Mouse (Mus musculus): ENCODE data around the gene Aacs. TPM values are rescaled to one million over a fixed set of nuclear protein-coding genes. Genes with fewer than 3 reads are reported as not detected.

The Aacs gene
- total and polyA plus RNA-seq, 3 experiments = 32.8 to 79.5 TPM; not detected in 1

DNA sequence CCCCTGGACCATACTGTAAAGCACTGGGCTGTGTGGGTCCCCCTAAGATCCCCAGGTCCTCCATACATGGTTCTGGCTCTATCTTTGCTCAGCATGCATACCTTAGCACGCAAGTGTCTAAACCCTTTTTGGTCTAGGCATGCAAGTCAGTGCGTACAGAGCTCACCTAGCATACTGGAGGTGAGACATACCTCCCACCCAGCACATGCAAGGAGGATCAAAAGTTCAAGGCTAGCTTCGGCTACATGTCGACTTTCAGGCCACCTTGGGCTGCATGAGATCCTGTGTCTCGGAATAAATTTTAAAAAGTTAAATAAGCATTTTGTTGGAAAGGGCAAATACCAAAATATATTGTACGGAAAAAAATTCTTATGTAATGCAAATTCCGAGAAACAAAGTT, 10.4 kb upstream of the Aacs start:
- H3K79me2 ChIP-seq (ENCODE audit: control insufficient read depth, insufficient read depth, low read length, poor library complexity) = no peaks in the 10 kb centered on the region
- peaks cover 14 to 23% of the 10 kb centered on the region in 2 experiments for H3K4me1 ChIP-seq (ENCODE audit: control insufficient read depth in 1 of 2, insufficient read depth in 2 of 2, low read length in 2 of 2)
- H3K27me3 ChIP-seq (ENCODE audit: control insufficient read depth in 1 of 2, insufficient read depth in 2 of 2, low read length in 2 of 2) = no peaks in the 10 kb centered on the region
- H3K4me3 ChIP-seq (ENCODE audit: control insufficient read depth in 1 of 2, insufficient read depth in 1 of 2, low read depth in 2 of 2, low read length in 2 of 2) = peak overlapping the region; percentile 37 to 40; a peak in 3 of 4 replicates
- peak overlapping the region; percentile 57 for H3K9ac ChIP-seq (ENCODE audit: control insufficient read depth, low read depth, low read length, poor library complexity, severe bottlenecking)
- no peak for DNase-seq (ENCODE audit: low read depth, low spot score)
- peak overlapping the region; percentile 35 for H3K27ac ChIP-seq (ENCODE audit: control insufficient read depth, low read depth, low read length)
- H3K9me3 ChIP-seq (replicated peaks; ENCODE audit: insufficient read depth, low read length) = no peaks in the 10 kb centered on the region
- TF ChIP-seq GABPA (IDR thresholded peaks at IDR 0.05; ENCODE audit: low read depth, low read length) (no peak), TBP (IDR thresholded peaks at IDR 0.05; ENCODE audit: low read depth, low read length) (0 out of 2 replicates have a peak, but pooled peaks have one; percentile 34)
- peaks cover 0 to 23% of the 10 kb centered on the region in 2 experiments; a peak in 2 of 4 replicates for H3K36me3 ChIP-seq (ENCODE audit: control insufficient read depth in 1 of 2, insufficient read depth in 2 of 2, low read length in 2 of 2)

DNA sequence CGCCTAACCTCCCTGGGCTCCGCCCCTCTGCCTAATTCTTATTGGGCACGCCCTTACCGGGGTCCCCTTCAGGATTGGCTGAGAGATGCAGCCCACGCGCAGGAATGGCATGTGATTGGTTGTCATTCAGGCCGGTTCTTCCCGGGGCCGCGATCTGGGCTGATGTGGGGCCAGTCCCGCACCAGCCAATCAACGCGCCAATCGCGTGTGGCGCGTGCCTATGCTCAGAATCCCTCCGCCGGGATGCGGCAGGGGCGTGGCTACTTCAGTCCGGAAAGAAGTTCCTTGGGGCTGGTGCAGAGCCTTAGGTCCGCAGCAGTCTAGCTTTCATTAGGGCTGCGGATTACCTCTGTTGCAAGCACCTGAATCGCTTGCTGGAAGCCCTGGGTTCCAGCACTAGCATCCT, 9.9 kb upstream of the Aacs start:
- TF ChIP-seq USF2 (IDR thresholded peaks at IDR 0.05; ENCODE audit: borderline replicate concordance in 1 of 2, insufficient read depth in 1 of 2, low read depth in 1 of 2, low read length in 2 of 2) (no peak), USF1 (IDR thresholded peaks at IDR 0.05; ENCODE audit: low read depth, low read length) (peak; percentile 80), SIN3A (IDR thresholded peaks at IDR 0.05; ENCODE audit: low read length) (peak; percentile 97), TCF12 (IDR thresholded peaks at IDR 0.05; ENCODE audit: low read depth, low read length) (peak; percentile 90), NRF1 (IDR thresholded peaks at IDR 0.05; ENCODE audit: insufficient read depth, low read depth, low read length, poor library complexity, severe bottlenecking) (peak; percentile 64; the same call in 1 of the 2 replicates), TAL1 (IDR thresholded peaks at IDR 0.05; ENCODE audit: low read length) (no peak), POLR2A (IDR thresholded peaks at IDR 0.05; ENCODE audit: control insufficient read depth in 1 of 2, insufficient read depth in 1 of 2, low read depth in 1 of 2, low read length in 2 of 2, poor library complexity in 1 of 2) (peak in 1 of 2 experiments; percentile 87; a peak in 2 of 4 replicates), ZNF384 (IDR thresholded peaks at IDR 0.05; ENCODE audit: low read depth, low read length) (no peak), EP300 (IDR thresholded peaks at IDR 0.05; ENCODE audit: low read depth in 1 of 2, low read length in 2 of 2) (peak in 1 of 2 experiments; percentile 16; a peak in 1 of 4 replicates), BHLHE40 (IDR thresholded peaks at IDR 0.05; ENCODE audit: borderline replicate concordance, low read depth, low read length) (peak; percentile 91), MYC (IDR thresholded peaks at IDR 0.05; ENCODE audit: low read depth, low read length) (peak; percentile 70; the same call in 1 of the 2 replicates), MAX (IDR thresholded peaks at IDR 0.05; ENCODE audit: low read length) (peak; percentile 89), MXI1 (IDR thresholded peaks at IDR 0.05; ENCODE audit: low read depth, low read length) (peak; percentile 92), SMC3 (IDR thresholded peaks at IDR 0.05; ENCODE audit: low read depth, low read length) (no peak), ZC3H11A (IDR thresholded peaks at IDR 0.05; ENCODE audit: low read depth, low read length) (no peak), KAT2A (conservative IDR thresholded peaks at IDR 0.05; ENCODE audit: low read depth, low read length) (peak; percentile 89), ELF1 (IDR thresholded peaks at IDR 0.05; ENCODE audit: low read depth, low read length) (peak; percentile 72), GABPA (IDR thresholded peaks at IDR 0.05; ENCODE audit: low read depth, low read length) (no peak), CHD2 (IDR thresholded peaks at IDR 0.05; ENCODE audit: low read length) (peak; percentile 65), HCFC1 (IDR thresholded peaks at IDR 0.05; ENCODE audit: low read depth, low read length) (peak; percentile 78), NELFE (IDR thresholded peaks at IDR 0.05; ENCODE audit: low read depth, low read length) (peak; percentile 87), E2F4 (IDR thresholded peaks at IDR 0.05; ENCODE audit: borderline replicate concordance, low read depth, low read length) (0 out of 2 replicates have a peak, but pooled peaks have one; percentile 77), ETS1 (IDR thresholded peaks at IDR 0.05; ENCODE audit: low read depth, low read length) (peak; percentile 58; the same call in 1 of the 2 replicates), TBP (IDR thresholded peaks at IDR 0.05; ENCODE audit: low read depth, low read length) (peak; percentile 89), MAZ (IDR thresholded peaks at IDR 0.05; ENCODE audit: low read depth, low read length) (peak; percentile 89), ZMIZ1 (IDR thresholded peaks at IDR 0.05; ENCODE audit: low read depth, low read length) (peak; percentile 92), MYB (IDR thresholded peaks at IDR 0.05; ENCODE audit: low read depth, low read length) (no peak), POLR2AphosphoS2 (IDR thresholded peaks at IDR 0.05; ENCODE audit: low read length) (peak; percentile 59; the same call in 1 of the 2 replicates)
- peak; percentile 99 for DNase-seq (ENCODE audit: low read depth, low spot score)
- Histone ChIP-seq H3K9me3 (replicated peaks; ENCODE audit: insufficient read depth, low read length) (no peaks in the 10 kb centered on the region), H3K79me2 (ENCODE audit: control insufficient read depth, insufficient read depth, low read length, poor library complexity) (no peaks in the 10 kb centered on the region), H3K27me3 (ENCODE audit: control insufficient read depth in 1 of 2, insufficient read depth in 2 of 2, low read length in 2 of 2) (no peaks in the 10 kb centered on the region), H3K9ac (ENCODE audit: control insufficient read depth, low read depth, low read length, poor library complexity, severe bottlenecking) (peak overlapping the region; percentile 70), H3K4me3 (ENCODE audit: control insufficient read depth in 1 of 2, insufficient read depth in 1 of 2, low read depth in 2 of 2, low read length in 2 of 2) (peak overlapping the region; percentile 32 to 57), H3K27ac (ENCODE audit: control insufficient read depth, low read depth, low read length) (peak overlapping the region; percentile 48; the same call in 1 of the 2 replicates), H3K36me3 (ENCODE audit: control insufficient read depth in 1 of 2, insufficient read depth in 2 of 2, low read length in 2 of 2) (peaks cover 0 to 22% of the 10 kb centered on the region in 2 experiments; a peak in 2 of 4 replicates), H3K4me1 (ENCODE audit: control insufficient read depth in 1 of 2, insufficient read depth in 2 of 2, low read length in 2 of 2) (peaks cover 14 to 23% of the 10 kb centered on the region in 2 experiments)
